Mouse (Mus musculus): Measurements from ENCODE around the gene Peli3.

DNA sequence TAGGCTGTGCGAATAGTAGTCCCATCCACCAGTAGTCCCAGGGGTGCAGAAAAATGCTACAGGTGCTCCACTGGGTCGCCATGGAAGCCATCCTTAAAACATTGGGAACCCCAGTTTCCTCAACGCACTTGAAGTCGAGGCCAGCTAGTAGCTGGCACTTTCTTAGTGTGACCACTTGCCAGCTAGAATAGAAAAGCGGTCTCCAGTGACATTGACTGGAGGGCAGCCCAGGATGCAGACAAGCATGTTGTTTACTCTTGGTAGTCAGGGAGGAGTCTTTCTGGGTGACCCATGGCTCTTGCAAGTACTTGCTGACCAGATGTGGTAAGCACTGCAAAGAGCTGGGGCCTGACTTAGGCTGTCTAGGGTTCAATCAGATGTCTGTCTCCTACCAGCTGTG, 14.1 kb downstream of the Peli3 start:
- TF ChIP-seq CTCF (IDR thresholded peaks at IDR 0.05; ENCODE audit: extremely low read depth, insufficient read length, insufficient replicate concordance, low read depth, low read length) (no peak), POLR2A (IDR thresholded peaks at IDR 0.05; ENCODE audit: low read depth, low read length) (no peak)

Data from small intestine, adult 2 months (tissue).